Mouse (Mus musculus) gastrocnemius, adult 18-20 months (tissue): ENCODE measurements at regions not wholly inside any gene's neighbourhood (a gene's known extent, or its start where the extent isn't known, plus 50 kb on each side); places are given as distances from the start of the nearest gene placed in this dataset.

ENCODE experiments used
- DNase-seq: peaks from one replicate; pipeline ENCODE4 v3.0.0; 2021; ENCODE audit warnings: low spot score

- DNase-seq = no peak
These were observed 101.3 kb upstream of the Cpm start for GRCm38 (mm10) chr10:117527979-117528378.

GRCm38 (mm10) chr10:117527243-117527642, 102.1 kb upstream of the Cpm start:
- no peak for DNase-seq

- DNase-seq = no peak
These were observed 102.5 kb upstream of the Cpm start for GRCm38 (mm10) chr10:117526834-117527188.

- DNase-seq = no peak
These were observed 103.1 kb upstream of the Cpm start for GRCm38 (mm10) chr10:117526008-117526833.

GRCm38 (mm10) chr10:117525608-117526007, 103.7 kb upstream of the Cpm start:
- DNase-seq = no peak

GRCm38 (mm10) chr10:117524926-117525565, 104.3 kb upstream of the Cpm start:
- DNase-seq = no peak

- DNase-seq = no peak
These were observed 105.2 kb upstream of the Cpm start for GRCm38 (mm10) chr10:117524101-117524500.

- no peak for DNase-seq
These were observed 106.1 kb upstream of the Cpm start for GRCm38 (mm10) chr10:117522906-117523829.

- DNase-seq = no peak
These were observed 106.9 kb upstream of the Cpm start for GRCm38 (mm10) chr10:117522373-117522772.

GRCm38 (mm10) chr10:117521315-117522270, 107.7 kb upstream of the Cpm start:
- DNase-seq = no peak

- DNase-seq = no peak
These were observed 108.6 kb upstream of the Cpm start for GRCm38 (mm10) chr10:117520536-117521314.

GRCm38 (mm10) chr10:117519670-117520535, 109.4 kb upstream of the Cpm start:
- DNase-seq = no peak

GRCm38 (mm10) chr10:117518793-117519669, 110.3 kb upstream of the Cpm start:
- no peak for DNase-seq

- DNase-seq = no peak
These were observed 111.2 kb upstream of the Cpm start for GRCm38 (mm10) chr10:117517800-117518770.

- no peak for DNase-seq
These were observed 112.1 kb upstream of the Cpm start for GRCm38 (mm10) chr10:117517071-117517714.

GRCm38 (mm10) chr10:117516510-117516909, 112.8 kb upstream of the Cpm start:
- no peak for DNase-seq
